Mouse (Mus musculus): Measurements from ENCODE around the gene Pcdh15. TPM values are rescaled to one million over a fixed set of nuclear protein-coding genes. Genes with fewer than 3 reads are reported as not detected.

Gene Pcdh15
- polyA plus RNA-seq, 1 experiment from 2014 or later: 2.0 TPM

DNA sequence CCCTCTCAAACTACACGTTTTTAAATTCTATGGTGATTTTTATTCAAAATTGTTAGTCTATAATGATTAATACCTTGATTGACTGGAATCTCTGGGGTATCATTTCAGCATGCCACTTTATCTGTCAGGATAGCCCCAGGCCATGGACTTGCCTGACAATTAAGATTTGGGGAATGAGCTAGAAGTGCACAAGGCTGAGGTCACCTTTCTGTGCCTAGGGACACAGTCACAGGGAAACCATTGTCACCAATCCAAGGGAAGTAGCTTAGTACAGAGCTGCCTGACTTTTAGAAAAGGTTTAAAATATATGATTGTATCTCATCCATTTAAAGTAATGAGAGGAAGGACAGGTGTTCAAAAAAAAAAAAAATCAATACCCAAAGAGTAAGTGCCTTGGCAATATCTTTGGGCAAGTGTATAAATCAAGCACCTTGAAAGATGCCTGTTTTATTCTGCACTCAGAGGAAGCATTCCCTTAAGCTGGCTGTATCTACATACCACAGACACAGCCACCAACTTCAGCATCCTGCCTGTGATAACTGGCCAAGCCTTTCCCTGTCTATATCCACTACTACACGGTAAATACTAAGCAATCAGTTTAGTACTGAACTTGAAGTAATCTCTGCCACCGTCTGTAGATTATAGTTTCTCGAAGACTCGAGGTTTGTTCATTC lies 779.0 kb downstream of the Pcdh15 start:
- WGBS: 75% methylated on average over 5 of the region's 5 CpGs

DNA sequence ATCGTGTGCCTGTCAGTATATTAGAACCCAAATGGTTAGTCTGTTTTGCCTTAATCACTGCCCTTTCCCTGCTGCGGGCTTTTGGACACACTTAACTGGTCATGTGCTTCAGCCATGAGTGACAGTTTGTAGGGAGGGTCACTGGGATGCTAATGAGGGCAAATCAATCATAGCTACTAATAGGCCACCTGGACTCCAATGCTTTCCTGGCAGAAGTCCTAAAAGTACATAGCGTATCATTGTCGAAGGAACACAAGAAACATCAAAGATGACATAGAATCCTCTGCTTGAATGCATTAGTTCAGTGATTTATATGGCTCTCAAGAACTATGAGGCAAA lies 779.6 kb downstream of the Pcdh15 start:
- Histone ChIP-seq H3K27ac (ENCODE audit: low read depth, low read length) (no peak overlapping the region), H3K27me3 (ENCODE audit: control insufficient read depth, insufficient read depth, low read length) (no peaks in the 10 kb centered on the region), H3K4me1 (replicated peaks; ENCODE audit: control insufficient read depth, insufficient read depth, low read length) (no peaks in the 10 kb centered on the region), H3K4me3 (ENCODE audit: low read depth, low read length) (no peak overlapping the region), H3K36me3 (ENCODE audit: control insufficient read depth, insufficient read depth, low read length) (no peaks in the 10 kb centered on the region), H3K9ac (ENCODE audit: low read depth, low read length) (no peak overlapping the region), H3K9me3 (ENCODE audit: control insufficient read depth, low read length) (no peaks in the 10 kb centered on the region), H3K4me2 (replicated peaks; ENCODE audit: low read depth, low read length) (no peak overlapping the region)
- 59% methylated on average over 4 of the region's 4 CpGs for WGBS
- peak; percentile 25 for DNase-seq (ENCODE audit: low spot score)
- ATAC-seq (ENCODE audit: low FRiP score): peak; percentile 79

More for the DNA sequence above, 779.0 kb downstream of the Pcdh15 start:
- H3K36me3 ChIP-seq (ENCODE audit: control insufficient read depth, insufficient read depth, low read length): no peaks in the 10 kb centered on the region
- no peak overlapping the region for H3K4me2 ChIP-seq (replicated peaks; ENCODE audit: low read depth, low read length)
- no peaks in the 10 kb centered on the region for H3K4me1 ChIP-seq (replicated peaks; ENCODE audit: control insufficient read depth, insufficient read depth, low read length)
- no peak overlapping the region for H3K9ac ChIP-seq (ENCODE audit: low read depth, low read length)
- DNase-seq (ENCODE audit: low spot score) (no peak), ATAC-seq (ENCODE audit: low FRiP score) (peak; percentile 63)
- no peaks in the 10 kb centered on the region for H3K9me3 ChIP-seq (ENCODE audit: control insufficient read depth, low read length)
- no peaks in the 10 kb centered on the region for H3K27me3 ChIP-seq (ENCODE audit: control insufficient read depth, insufficient read depth, low read length)
- H3K4me3 ChIP-seq (ENCODE audit: low read depth, low read length): no peak overlapping the region
- H3K27ac ChIP-seq (ENCODE audit: low read depth, low read length): no peak overlapping the region

DNA sequence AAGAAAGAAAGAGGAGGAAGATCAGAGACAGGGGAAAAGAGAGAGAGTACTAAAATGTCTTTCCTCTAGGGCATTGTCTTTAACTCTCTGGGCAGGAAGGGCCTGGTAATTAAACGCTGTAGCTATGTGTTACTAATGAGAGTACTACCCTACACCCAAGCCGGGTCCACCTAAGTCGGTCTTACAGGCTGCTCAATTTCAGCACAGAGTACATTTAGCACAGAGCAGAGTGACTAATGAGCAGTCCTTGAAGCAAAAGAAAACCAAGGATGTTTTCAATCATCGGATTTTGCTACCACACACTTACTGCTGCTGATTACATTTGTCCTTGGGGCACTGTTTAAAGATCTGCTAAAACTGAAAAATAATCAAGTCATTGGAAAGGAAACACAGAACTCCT lies 788.6 kb downstream of the Pcdh15 start:
- no peak overlapping the region for H3K4me2 ChIP-seq (replicated peaks; ENCODE audit: low read depth, low read length)
- ATAC-seq (ENCODE audit: low FRiP score): no peak
- H3K27ac ChIP-seq (ENCODE audit: low read depth, low read length): no peak overlapping the region
- DNase-seq (ENCODE audit: low spot score): no peak
- H3K9ac ChIP-seq (ENCODE audit: low read depth, low read length): no peak overlapping the region
- 84% methylated on average over 4 of the region's 4 CpGs for WGBS
- H3K4me1 ChIP-seq (replicated peaks; ENCODE audit: control insufficient read depth, insufficient read depth, low read length): no peaks in the 10 kb centered on the region
- H3K4me3 ChIP-seq (ENCODE audit: low read depth, low read length): no peak overlapping the region
- H3K27me3 ChIP-seq (ENCODE audit: control insufficient read depth, insufficient read depth, low read length): no peaks in the 10 kb centered on the region
- no peaks in the 10 kb centered on the region for H3K36me3 ChIP-seq (ENCODE audit: control insufficient read depth, insufficient read depth, low read length)
- no peaks in the 10 kb centered on the region for H3K9me3 ChIP-seq (ENCODE audit: control insufficient read depth, low read length)

DNA sequence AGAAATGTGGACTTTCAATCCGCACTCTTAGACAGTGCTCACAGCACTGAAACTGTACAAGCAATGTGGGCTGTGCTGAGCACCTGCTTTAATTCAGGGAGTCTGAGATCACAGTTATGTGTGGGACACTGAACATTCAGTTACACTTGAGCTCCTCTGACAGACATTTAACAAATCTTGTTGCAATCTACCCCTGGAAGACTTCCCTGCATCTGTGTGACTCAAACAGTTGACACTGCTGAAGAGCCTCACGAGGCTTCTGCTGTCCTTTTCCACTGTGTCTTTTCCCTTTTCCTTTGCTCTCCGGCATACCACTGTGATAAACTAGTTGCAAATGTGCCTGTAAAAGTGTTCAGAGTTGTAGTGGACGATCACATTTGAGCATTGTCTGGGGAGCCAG lies 793.1 kb downstream of the Pcdh15 start:
- WGBS: 87% methylated on average over 4 of the region's 4 CpGs
- no peaks in the 10 kb centered on the region for H3K36me3 ChIP-seq (ENCODE audit: control insufficient read depth, insufficient read depth, low read length)
- no peak overlapping the region for H3K9ac ChIP-seq (ENCODE audit: low read depth, low read length)
- ATAC-seq (ENCODE audit: low FRiP score): no peak
- no peak for DNase-seq (ENCODE audit: low spot score)
- no peak overlapping the region for H3K4me2 ChIP-seq (replicated peaks; ENCODE audit: low read depth, low read length)
- H3K27ac ChIP-seq (ENCODE audit: low read depth, low read length): no peak overlapping the region
- H3K9me3 ChIP-seq (ENCODE audit: control insufficient read depth, low read length): no peaks in the 10 kb centered on the region
- no peaks in the 10 kb centered on the region for H3K27me3 ChIP-seq (ENCODE audit: control insufficient read depth, insufficient read depth, low read length)
- no peak overlapping the region for H3K4me3 ChIP-seq (ENCODE audit: low read depth, low read length)
- no peaks in the 10 kb centered on the region for H3K4me1 ChIP-seq (replicated peaks; ENCODE audit: control insufficient read depth, insufficient read depth, low read length)

DNA sequence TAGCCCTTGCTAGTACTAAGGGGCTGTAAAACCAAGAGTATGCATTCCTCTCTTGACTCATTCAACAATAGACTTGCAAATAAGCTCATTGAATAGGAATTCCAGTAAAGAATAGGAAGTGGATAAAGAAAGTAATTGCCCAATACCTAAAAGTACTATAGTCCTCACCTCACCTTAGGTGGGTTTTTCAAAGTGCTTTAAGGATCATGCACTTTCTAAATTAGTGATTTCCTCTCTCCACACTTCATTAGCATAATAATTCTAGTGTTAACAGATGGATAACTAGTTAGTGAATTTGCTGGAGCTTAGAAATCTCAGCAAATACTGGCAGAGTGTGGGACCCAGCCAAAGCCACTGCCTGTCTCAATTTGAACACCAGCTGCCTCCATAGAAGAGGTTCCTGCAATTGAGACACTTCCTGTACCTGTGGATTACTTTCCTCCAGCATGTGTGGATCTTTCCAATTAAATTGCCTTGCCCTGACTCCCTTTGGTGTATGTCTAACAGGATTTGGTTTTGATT lies 797.0 kb downstream of the Pcdh15 start:
- no peak for DNase-seq (ENCODE audit: low spot score)
- Histone ChIP-seq H3K9ac (ENCODE audit: low read depth, low read length) (no peak overlapping the region), H3K4me2 (replicated peaks; ENCODE audit: low read depth, low read length) (no peak overlapping the region), H3K4me3 (ENCODE audit: low read depth, low read length) (no peak overlapping the region), H3K4me1 (replicated peaks; ENCODE audit: control insufficient read depth, insufficient read depth, low read length) (no peaks in the 10 kb centered on the region), H3K27ac (ENCODE audit: low read depth, low read length) (no peak overlapping the region), H3K36me3 (ENCODE audit: control insufficient read depth, insufficient read depth, low read length) (no peaks in the 10 kb centered on the region), H3K27me3 (ENCODE audit: control insufficient read depth, insufficient read depth, low read length) (no peaks in the 10 kb centered on the region), H3K9me3 (ENCODE audit: control insufficient read depth, low read length) (no peaks in the 10 kb centered on the region)
- no peak for ATAC-seq (ENCODE audit: low FRiP score)

DNA sequence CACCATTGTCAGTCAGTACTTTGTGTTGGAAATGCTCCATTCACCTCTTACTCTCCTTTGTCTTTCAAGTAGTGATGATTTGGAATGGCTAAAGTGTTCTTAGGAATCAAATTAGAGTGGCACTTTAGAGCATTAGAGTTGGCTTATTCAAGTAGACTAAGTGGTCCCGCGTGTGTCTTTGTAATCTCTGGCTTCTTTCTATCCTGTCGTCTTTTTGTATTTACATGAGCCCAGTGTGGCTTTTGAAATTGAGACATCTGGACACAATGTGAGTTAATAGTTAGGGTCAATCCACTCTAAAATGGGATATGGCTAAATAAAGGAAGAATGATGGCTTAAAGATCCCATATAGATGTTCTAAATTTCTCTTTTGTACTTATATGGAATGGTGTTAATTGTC lies 800.0 kb downstream of the Pcdh15 start:
- H3K9ac ChIP-seq (ENCODE audit: low read depth, low read length): no peak overlapping the region
- no peaks in the 10 kb centered on the region for H3K27me3 ChIP-seq (ENCODE audit: control insufficient read depth, insufficient read depth, low read length)
- ATAC-seq (ENCODE audit: low FRiP score): no peak
- no peaks in the 10 kb centered on the region for H3K4me1 ChIP-seq (replicated peaks; ENCODE audit: control insufficient read depth, insufficient read depth, low read length)
- H3K36me3 ChIP-seq (ENCODE audit: control insufficient read depth, insufficient read depth, low read length): no peaks in the 10 kb centered on the region
- no peak for DNase-seq (ENCODE audit: low spot score)
- no peak overlapping the region for H3K4me2 ChIP-seq (replicated peaks; ENCODE audit: low read depth, low read length)
- WGBS: 64% methylated on average over 3 of the region's 3 CpGs
- no peak overlapping the region for H3K27ac ChIP-seq (ENCODE audit: low read depth, low read length)
- no peak overlapping the region for H3K4me3 ChIP-seq (ENCODE audit: low read depth, low read length)
- no peaks in the 10 kb centered on the region for H3K9me3 ChIP-seq (ENCODE audit: control insufficient read depth, low read length)

DNA sequence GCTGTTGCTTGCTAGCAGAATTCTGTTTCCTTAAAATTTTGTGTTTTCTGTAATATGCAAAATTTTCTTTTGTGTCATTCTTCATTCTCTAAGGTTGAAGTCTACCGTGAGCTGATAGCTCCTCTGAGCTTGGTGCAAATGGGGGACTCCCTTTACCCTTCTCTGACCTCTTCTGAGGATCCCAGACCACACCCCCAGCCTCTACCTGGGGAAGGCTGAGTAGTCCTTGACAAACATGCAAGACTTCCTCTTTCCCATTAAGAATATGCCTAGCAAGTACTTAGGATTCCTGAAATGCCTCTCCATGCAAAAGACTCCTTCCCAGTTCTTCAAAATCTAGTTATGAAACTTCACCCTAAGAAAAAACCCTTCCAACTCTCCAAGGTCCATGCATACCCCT lies 808.5 kb downstream of the Pcdh15 start:
- Histone ChIP-seq H3K4me2 (replicated peaks; ENCODE audit: low read depth, low read length) (no peak overlapping the region), H3K9ac (ENCODE audit: low read depth, low read length) (no peak overlapping the region), H3K9me3 (ENCODE audit: control insufficient read depth, low read length) (no peaks in the 10 kb centered on the region), H3K27ac (ENCODE audit: low read depth, low read length) (no peak overlapping the region), H3K36me3 (ENCODE audit: control insufficient read depth, insufficient read depth, low read length) (no peaks in the 10 kb centered on the region), H3K27me3 (ENCODE audit: control insufficient read depth, insufficient read depth, low read length) (no peaks in the 10 kb centered on the region), H3K4me1 (replicated peaks; ENCODE audit: control insufficient read depth, insufficient read depth, low read length) (no peaks in the 10 kb centered on the region), H3K4me3 (ENCODE audit: low read depth, low read length) (no peak overlapping the region)
- WGBS: 96% methylated on average over 1 of the region's 1 CpGs
- ATAC-seq (ENCODE audit: low FRiP score) (no peak), DNase-seq (ENCODE audit: low spot score) (no peak)

DNA sequence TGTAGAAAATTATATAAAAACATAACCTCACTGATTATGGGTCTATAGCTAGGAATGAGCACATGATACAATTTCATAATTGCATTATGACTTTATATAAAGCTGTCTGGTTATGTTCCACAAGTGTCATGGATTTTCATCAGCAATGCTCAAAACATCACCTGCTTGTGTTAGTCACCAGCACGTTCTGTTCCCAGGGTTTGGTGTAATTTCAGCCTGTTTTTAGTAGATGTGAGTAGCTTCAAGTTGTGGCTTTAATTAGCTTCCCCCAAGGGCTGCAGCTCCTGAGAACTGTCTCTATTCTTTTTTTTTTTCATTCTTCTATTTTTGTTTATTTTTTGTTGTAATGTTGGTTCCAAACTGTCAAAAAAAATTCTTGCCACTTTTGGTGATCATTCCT lies 809.4 kb downstream of the Pcdh15 start:
- Histone ChIP-seq H3K36me3 (ENCODE audit: control insufficient read depth, insufficient read depth, low read length) (no peaks in the 10 kb centered on the region), H3K9ac (ENCODE audit: low read depth, low read length) (no peak overlapping the region), H3K27me3 (ENCODE audit: control insufficient read depth, insufficient read depth, low read length) (no peaks in the 10 kb centered on the region), H3K4me2 (replicated peaks; ENCODE audit: low read depth, low read length) (no peak overlapping the region), H3K4me3 (ENCODE audit: low read depth, low read length) (no peak overlapping the region), H3K4me1 (replicated peaks; ENCODE audit: control insufficient read depth, insufficient read depth, low read length) (no peaks in the 10 kb centered on the region), H3K9me3 (ENCODE audit: control insufficient read depth, low read length) (no peaks in the 10 kb centered on the region), H3K27ac (ENCODE audit: low read depth, low read length) (no peak overlapping the region)
- DNase-seq (ENCODE audit: low spot score): no peak
- ATAC-seq (ENCODE audit: low FRiP score): no peak
- 64% methylated on average over 1 of the region's 1 CpGs for WGBS

DNA sequence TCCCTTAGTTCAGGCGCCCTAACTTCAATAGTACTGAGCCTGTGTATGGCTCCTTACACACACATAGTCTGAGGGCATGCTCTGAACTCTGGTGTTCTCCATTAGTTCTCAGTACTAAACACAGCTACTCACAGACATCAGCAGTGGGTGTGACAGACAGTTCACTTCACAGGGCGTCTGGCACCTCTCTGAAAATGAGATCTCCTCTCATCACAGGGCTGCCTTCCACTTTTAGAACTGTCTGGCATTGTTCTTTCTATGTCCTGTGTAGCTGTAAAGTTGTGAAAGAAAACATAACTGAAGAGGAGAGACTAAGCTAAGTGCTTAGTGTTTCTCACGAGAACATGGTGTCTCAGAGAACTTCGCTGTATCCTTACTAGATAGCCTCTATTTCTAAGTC lies 816.0 kb downstream of the Pcdh15 start:
- Histone ChIP-seq H3K27me3 (ENCODE audit: control insufficient read depth, insufficient read depth, low read length) (no peaks in the 10 kb centered on the region), H3K4me1 (replicated peaks; ENCODE audit: control insufficient read depth, insufficient read depth, low read length) (no peaks in the 10 kb centered on the region), H3K9me3 (ENCODE audit: control insufficient read depth, low read length) (no peaks in the 10 kb centered on the region), H3K27ac (ENCODE audit: low read depth, low read length) (no peak overlapping the region), H3K9ac (ENCODE audit: low read depth, low read length) (no peak overlapping the region), H3K4me3 (ENCODE audit: low read depth, low read length) (no peak overlapping the region), H3K36me3 (ENCODE audit: control insufficient read depth, insufficient read depth, low read length) (no peaks in the 10 kb centered on the region), H3K4me2 (replicated peaks; ENCODE audit: low read depth, low read length) (no peak overlapping the region)
- WGBS: 82% methylated on average over 4 of the region's 4 CpGs
- DNase-seq (ENCODE audit: low spot score): no peak
- no peak for ATAC-seq (ENCODE audit: low FRiP score)

All from hindbrain, embryonic 11.5 days (tissue).